Mouse (Mus musculus) CD4-positive, CD25-positive, alpha-beta regulatory T cell, adult 4 months (primary cell): Measurements from ENCODE around the gene Mmel1. TPM values are rescaled to one million over a fixed set of nuclear protein-coding genes. Genes with fewer than 3 reads are reported as not detected.

Experiments
- ATAC-seq: one replicate; pipeline ENCODE4 v1.8.0; 2017
- polyA plus RNA-seq, 2 experiments: library from polyadenylated mRNA; unstranded; fragments of 100-300 nt; shearing (Covaris generic); gene quantifications; one replicate each; pipeline ENCODE4 v1.2.1; 2017

Mmel1 gene
- polyA plus RNA-seq, 2 experiments from 2014 or later = not detected

DNA sequence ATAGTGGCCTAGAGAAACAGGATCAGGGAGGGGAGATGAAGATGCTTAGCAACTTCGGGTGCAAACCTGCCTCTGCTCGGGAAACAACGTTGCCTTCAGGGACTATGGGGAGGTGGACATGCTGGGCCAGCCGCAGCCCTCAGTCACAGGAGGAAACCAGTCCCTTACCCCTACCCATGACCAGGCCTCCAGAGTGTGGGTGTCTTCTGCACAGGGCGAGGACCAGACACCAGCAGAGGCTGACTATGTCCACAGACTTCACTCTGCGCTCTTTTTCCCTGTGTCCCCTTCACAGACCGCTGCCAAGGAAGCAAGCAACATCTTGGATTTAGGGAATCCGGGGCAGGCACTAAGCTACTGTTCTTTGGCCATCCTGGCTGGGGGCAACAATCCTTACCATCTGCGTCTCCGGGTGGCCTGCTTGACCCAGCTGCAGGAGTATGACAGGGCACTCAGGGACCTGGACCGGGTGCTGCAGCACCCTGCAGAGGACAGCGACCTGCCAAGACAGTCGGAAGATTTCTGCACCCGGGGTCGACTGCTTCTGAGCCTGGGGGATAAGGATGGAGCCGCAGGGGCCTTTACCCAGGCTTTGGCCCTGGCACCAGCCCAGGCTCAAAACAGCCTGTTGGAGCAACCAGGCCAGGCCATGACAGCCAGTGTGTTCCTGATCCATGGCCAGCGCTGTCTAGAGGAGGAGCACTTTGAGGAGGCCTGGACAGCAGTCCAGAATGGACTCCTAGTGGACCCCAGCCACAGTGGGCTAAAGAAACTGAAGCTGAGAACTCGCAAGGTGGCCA lies 4.2 kb upstream of the Mmel1 start:
- ATAC-seq = no peak

DNA sequence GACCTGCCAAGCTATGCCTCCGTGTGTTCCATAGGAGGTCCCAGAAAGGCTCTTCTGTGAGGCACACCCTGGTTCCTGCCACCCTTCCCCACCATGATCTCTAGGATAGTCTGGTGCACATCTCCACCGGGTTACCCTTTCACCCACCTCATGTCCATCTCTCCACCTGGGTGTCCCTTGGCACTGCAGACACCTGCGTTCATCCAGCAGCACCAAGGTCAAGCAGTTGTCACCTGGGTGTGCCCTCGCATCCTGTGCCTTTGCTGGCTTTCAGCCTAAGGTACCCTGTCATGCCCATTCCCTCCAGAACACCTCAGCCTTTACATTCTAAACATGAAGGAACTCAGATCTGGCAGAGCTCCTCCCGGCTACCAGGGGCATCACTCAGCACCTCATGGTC lies 3.0 kb upstream of the Mmel1 start:
- no peak for ATAC-seq

DNA sequence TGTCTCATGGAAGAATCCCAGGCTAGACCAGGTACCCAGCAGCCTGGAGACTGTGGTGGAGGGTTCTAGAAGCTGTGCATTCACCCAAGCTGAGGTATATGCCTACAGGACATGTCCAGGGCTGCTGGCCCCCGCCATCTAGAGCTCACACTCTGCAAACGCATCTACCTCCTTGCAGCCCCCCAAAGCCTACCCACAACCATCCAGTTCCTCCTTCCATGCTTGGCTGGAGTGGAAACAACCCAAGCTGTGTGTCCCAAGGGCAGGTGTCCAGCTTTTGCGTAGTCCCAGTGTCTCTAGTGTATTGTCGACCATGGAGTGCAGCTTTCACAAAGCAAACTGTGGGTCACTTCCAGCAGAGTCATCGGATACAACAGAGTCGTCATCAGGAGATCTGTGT lies 2.1 kb upstream of the Mmel1 start:
- no peak for ATAC-seq

DNA sequence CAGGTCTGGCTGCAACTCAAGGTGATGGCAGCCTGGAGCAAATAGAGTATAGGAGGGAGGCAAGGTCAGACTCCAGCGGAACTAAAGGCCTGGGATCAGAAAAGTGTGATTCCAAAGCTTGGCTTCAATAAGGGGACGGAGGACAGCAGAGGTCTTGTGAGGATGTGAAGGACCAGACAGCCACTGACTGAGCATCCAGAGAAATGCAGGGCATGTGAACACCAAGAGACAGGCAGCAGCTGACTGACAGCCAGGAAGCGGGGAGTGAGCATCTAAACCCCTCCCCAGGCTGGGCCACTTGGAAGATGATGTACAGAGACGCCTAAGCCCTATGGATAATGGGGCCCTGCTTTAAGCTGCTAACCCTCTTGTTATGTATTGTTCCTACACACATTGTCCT lies 1.3 kb downstream of the Mmel1 start:
- ATAC-seq = no peak

DNA sequence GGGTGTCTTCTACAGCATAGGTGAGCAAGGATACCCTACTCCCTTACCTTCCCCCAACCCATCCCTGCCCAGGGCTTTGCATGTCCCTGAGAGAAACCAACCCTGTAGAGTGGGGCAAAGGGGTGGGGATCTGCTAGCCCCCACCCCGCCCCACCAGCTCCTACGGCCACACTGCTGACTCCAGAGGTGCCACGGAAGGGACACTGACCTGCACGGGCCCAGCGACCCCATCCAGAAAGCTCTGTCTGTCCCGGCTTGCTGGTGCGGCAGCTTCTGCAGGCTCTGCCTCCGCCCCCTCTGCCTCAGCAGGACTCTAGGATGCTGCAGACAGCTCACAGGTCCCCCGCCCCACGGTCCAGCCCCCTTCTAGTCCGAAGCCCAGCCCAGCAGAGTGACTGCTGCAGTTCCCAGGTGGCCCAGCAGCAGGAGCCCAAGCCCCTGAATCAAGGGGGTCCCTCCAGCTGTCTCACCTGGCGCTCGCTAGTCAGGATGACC lies 2.4 kb downstream of the Mmel1 start:
- no peak for ATAC-seq

DNA sequence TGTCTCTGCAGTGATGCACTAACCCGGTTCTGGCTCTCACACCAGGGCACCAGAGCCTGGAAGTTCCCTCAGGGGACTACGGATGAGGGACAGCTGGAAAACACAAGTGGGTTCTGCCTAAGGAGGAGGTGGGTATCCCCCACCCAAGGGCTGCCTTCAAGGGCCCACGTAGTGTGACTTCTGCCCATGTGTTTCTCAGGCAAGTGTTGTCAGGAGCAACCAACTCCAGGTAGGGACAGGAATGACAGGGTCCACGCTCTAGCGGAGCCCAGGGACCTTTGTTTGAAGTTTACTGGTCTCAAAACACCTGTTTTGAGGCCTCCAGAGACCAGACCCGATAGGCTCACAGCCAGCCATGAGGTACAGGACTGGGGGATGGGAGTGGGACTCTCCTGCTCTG lies 3.8 kb downstream of the Mmel1 start:
- ATAC-seq = no peak

DNA sequence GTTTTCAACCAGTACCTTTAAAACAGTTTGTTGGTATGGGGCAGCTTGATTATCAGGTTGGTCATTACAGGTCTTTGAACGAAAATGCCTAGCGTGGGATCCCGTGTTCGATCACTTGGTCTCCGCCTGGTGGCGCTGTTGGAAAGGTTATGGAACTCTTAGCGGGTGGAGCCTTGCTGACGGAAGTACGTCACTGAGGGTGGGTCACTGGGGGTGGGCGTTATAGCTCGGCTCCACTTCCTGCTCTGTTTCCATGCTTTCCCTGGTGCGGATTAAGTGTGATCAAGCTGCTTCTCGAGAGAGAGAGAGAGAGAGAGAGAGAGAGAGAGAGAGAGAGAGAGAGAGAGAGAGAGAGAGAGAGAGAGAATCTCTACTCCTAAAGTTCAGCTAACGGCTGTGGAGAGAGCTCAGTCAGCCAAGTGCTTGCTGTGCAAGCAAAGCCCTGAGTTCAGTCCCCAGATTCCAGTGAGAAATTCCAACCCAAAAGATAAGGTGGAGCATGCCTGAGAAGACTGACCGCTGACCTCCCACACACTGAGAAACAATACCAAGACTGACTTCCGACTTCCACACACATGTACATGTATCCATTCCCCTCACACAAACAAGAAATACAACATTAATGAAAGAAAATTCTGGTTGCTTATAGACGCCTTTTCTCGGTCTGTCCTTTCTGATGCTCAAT lies 8.6 kb downstream of the Mmel1 start:
- ATAC-seq = peak; percentile 99

DNA sequence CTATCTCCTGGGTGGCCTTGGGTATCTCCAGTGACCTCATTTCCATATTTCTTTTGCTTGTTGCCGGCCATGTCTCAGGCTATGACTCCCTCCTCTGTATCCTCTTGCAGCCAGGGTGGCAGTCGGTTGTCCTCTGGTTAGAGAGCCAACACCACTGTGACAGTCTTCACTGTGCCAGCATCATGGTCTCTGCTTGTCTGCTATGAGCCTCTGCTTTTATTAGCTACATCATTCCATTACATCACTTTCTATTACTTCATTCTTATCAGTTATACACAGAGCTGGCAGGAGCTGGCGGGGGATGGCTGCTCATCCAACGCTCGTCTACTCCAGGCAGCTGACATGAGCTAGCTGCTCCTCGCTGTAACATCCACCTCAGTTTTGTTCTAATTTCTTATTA lies 11.3 kb downstream of the Mmel1 start:
- no peak for ATAC-seq

DNA sequence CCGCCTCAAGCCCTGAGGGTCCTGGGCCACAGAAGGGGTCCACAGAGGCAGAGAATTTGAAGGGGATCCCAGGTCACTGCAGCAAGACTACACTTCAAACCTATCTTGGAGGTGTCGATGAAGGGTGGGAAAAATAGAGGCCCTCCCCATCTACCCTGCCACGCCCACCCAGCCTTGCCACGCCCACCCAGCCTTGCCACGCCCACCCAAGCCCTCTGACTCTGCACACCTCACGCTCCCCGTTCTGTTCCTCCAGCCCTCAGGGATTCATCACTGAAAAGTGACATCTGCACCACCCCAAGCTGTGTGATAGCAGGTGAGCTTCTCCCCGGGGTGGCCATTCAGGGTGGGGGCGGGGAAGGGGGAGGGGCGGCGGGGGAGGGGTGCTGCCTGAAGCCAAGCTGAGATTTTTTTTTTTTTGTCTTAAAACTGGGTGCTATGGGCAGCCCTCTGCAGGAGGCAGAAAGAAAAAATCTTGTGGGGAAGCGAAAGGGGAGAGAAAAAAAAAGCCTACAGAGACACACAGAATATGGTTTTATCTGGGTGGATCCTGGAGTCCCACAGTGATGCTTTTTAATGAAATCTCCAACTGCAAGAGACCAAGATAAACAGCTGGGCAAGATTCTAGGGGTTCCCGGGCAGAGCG lies 12.8 kb downstream of the Mmel1 start:
- no peak for ATAC-seq

DNA sequence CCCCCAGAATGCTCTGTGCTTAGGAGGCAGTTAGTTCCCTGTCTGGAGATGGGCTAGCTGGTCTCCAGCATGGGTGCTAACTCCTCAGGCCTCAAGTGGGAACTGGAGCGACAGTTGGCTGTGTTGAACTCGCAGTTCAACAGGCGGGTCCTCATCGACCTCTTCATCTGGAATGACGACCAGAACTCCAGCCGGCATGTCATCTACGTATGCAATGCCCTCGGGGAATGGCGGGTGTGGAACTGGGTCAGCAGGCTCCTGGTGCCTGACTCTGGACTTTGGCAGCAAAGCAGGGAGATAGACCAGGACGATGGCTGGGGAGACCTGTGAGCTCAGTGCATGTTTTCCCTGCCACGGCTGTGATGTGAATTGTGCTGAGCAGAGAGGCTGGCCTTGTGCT lies 16.0 kb downstream of the Mmel1 start:
- ATAC-seq = no peak

DNA sequence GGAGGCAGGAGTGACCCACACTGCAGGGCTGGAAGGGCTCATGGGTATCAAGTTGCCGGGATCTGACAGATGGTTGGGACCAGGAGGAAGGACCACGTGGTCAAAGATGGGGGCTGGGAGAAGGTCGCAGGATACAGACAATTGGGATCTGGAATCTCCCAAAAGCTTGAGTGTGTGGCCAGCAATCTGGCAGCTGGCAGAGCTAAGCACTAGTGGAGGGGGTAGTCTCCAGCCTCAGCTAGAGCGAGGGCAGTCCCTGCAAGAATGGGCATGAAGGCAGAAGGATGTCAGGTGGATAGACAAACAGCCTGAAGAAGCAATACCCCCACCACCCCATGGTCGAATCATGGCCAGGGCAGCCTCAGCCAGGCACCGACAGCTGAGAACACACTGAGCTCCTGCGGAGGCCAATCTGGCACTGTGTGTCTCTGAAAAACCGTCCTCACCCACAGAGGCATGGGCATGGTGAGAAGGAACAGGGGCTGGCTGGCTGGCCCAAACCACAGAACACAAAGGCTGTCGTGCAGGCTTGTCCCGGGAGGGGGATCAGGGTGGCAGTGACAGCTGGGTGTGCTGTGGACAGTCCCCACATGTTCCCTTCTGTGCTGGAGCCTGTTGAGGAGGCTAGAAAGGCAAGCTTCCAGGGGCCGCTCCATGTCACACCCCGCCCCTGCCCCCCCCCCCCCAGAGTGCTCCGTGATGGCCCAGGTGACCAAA lies 17.6 kb downstream of the Mmel1 start:
- ATAC-seq = no peak

DNA sequence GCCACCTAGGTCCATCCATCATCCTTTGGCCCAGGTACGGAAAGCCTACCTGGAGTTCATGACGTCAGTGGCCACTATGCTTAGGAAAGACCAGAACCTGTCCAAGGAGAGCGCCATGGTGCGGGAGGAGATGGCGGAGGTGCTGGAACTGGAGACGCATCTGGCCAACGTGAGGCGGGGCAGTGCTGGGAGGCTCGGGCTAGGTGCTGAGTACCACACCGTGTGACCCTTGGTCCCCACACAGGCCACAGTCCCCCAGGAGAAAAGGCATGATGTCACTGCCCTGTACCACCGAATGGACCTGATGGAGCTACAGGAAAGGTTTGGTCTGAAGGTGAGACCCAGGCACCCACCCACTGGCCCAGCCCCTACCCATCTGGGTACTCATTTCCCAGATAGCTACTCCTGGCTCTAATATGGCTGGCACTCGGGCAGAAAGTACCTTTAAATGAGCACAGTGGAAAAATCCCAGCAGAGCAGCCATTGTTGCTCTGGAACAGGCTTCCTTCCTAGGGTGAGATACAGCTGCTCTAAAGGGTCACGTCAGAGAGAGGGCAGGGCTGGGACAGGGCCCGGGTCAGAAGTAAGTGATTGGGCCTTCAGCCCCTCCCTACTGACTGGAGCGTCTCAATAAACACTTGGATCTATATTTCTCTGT lies 18.3 kb downstream of the Mmel1 start:
- no peak for ATAC-seq

DNA sequence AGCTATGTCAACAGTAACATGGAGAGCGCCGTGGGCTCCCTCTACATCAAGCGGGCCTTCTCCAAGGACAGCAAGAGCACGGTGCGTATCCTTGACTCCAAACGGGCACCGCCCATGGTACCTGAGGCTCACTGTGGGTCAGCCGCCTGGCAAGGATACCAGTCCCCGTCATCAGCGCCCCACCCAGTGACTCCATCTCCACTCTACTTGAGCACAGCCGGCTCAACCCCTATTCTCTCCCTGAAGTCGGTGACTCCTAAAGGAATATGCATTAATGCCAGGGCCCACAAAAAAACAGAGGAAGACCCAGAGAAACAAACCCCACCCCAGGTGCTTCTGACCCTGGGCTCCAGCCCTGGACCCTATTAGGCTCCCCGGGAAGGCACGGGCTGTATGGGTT lies 21.5 kb downstream of the Mmel1 start:
- ATAC-seq = no peak

DNA sequence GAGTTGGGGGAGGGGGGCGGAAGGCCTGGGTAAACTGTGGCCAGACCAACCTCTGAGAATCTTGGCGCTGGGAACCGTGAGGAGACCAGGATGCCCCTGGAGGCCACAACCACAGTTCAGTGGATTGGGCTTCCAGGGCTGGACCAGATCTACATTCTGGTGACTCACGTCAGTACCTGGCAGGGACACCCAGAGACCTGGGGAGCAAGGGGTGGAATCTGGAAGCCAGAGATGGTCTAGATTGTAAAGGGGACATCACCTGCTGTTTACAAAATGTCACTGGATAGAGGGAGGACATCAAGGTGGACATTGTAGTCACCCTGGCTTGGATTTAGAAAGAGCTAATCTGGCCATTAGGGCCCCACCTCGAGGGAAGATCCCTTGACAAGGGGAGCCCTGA lies 26.2 kb downstream of the Mmel1 start:
- ATAC-seq = no peak

DNA sequence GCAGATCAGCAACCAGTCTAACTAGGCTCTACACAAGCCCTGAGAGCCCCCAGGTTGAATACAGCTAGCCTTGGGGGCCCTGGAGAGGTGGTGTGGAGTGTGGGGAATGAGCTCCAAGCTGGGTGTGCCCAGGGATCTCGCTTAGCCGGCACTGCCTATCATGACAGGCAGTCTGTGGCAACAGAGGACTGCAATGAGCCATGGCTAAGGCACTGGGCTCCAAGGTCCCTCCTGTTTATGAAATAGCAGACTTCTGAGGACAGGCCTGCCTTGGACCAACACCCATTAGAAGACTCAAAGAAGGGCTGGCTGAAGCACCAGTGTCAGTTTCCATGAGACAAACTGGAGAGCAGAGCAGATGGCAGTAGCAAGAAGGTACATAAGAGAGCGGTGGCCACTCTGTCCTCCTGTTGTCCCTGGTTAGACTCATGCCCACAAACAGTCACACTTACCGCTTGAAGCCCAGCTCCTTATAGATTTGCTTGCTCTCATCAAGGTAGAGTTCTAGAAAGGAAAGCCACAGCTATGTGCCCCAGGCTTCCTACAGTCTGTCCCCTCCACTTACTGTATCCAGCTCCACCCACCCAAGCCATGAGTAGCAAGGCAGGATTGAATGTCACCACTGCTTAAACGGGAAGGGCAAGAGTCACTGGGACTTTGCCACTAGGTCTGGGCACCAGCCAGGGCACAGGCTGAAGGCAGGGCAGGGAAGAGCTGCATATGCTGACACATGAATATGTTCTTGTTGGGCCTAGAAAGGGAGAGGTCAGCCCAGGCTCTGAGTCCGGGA lies 28.5 kb downstream of the Mmel1 start:
- no peak for ATAC-seq

DNA sequence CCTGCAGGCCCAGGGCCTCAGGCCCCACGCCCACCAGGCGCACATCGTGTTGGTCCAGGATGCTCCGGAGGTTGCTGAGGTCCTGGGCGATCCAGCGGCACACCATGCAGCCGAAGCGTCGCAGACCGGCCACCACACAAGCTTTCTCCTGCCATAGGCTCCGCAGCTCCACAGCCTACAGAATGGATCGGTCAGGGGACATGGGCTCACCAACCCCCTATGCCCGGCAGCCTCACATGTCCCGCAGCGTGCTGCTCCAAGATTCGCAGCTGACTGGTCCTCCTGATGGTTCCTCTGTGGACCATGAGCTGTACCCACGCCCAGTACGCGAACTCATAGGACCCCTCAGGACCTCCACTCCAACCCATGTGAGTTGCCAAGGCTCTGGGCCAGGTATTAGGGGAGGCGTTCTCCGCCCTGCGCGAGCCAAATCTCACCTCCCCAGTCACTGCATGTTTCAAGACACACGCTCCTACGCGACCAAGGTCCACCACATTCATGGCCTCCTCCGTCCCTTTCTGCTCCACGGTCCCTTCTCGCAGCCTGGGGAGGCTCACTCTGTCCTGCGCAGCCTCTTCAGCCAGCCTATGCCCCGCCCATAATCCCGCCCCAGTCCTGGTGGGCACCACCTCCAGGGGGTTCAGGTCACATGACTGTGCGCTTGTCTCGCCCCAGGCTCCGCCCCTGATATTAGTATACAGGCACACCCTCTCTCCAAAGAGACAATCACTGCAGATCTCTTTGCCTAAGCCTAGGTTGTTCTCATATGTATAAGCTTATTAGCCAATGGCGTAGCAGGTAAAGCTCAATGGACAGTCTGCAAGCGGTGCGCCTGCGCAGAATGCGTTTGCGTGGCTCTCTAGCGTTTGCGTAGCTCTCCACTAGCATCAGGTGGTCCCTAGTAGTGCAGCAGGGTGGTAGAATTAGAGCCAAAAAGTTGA lies 29.4 kb downstream of the Mmel1 start, which contains the start of gene Fam213b:
Gene Fam213b, minus strand, starts transcription at position 630 of the 941 bp plus-strand sequence.
- peak; percentile 91 for ATAC-seq

DNA sequence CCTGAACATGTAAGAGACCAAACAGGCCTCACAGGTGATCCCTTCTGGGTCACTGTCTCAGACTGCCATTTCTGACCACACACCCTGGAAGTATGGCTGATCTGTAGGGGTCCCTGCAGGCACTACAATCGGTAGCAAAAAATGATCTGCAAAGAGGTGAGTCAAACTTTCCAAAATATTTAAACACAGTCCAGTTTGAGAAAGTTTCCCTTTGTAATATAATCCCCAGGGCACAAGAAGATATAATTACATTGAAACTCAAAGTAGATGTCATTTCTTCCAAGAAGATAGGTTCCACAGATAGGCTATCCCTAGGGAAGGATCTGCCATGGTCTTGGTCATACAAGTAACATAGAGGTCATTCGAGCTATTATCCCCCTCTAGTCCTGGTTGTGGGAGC lies 33.0 kb downstream of the Mmel1 start:
- ATAC-seq = no peak

DNA sequence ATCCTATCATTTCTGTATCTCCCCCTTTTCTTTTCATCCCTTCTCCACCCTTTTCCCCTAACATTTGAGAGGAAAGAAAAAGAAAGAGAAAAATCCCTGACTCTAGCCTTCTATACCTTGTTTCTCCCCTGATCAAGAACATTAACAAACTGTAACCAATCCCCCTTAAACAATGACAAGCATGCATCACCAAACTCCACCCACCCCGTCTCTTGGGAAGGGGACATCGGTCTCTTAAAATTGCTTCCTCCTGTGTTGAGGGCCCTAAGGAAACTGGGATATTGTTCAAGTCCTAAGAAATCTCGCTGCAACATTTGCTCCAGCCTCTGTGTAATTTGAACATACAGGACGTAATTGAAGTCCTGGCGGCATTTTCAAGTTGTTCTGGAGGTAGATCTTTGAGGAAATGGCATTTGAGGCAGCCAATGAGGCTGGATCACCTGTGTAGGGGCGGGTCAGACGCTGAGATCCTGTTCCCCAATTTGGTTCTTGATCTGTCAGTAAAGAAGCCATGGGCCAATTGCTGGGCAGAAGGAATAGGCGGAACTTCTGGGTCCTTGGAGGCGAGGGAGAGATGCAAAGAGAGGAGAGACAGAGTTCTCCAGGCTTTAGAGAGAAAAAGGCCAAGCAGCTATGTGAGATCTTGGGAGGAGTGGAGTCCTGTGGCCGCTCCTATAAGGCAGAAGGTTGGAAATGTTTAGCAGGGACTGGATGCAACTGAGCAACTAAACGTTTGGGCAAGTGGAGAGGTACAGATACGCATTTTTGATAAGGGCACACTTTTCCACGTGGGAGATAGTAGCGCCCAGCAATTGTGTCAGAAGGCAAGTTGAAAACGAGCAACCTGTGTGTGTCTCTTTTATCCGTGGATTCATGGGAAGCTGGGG lies 35.0 kb downstream of the Mmel1 start:
- peak; percentile 99 for ATAC-seq

DNA sequence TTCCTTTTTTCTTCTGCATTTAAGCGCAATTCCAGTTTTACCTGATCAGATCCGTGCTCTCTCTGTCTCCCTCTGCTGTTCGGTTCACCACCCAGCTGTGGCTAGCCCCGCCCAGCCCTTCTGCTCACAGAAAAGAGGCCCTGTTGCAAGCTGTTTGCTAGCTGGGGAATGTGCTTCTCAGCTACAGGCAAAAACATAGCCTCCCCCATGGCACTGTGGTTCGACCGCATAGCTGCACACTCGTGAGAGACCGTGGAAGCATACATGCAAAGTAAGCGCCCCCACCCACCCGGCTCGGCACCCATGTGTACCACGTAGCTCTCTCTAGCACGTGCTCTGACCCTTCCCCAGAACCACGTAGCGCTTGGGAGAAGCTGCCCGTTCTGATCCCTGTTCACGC lies 38.4 kb downstream of the Mmel1 start:
- peak; percentile 48 for ATAC-seq
